Mouse (Mus musculus): ENCODE data around the gene Rrp8.

- TF ChIP-seq POLR2A (IDR thresholded peaks at IDR 0.05; ENCODE audit: borderline replicate concordance, extremely low read depth, insufficient read depth, insufficient read length, poor library complexity, severe bottlenecking) (no peak), CTCF (IDR thresholded peaks at IDR 0.05; ENCODE audit: borderline replicate concordance, extremely low read depth, insufficient read depth, insufficient read length) (no peak)
Observed at GRCm38 (mm10) chr7:105690875-105691274, 46.3 kb downstream of the Rrp8 start.
